Mouse (Mus musculus) layer of hippocampus, adult 8-10 months (tissue): ENCODE results near the gene Rab20. TPM values are rescaled to one million over a fixed set of nuclear protein-coding genes. Genes with fewer than 3 reads are reported as not detected.

Experiments
- DNase-seq, 2 experiments: peaks; one replicate each; pipeline ENCODE4 v3.0.0; 2022; ENCODE audit warnings: low spot score in 2 of 2
- total RNA-seq, 4 experiments: library from RNA; stranded (reverse); gene quantifications; 2 replicates each; pipeline ENCODE4 v1.2.4; 2022

The Rab20 gene
- total RNA-seq, 4 experiments from 2014 or later, result 0.31 to 2.8 (median 0.90) TPM; not detected in 1

GRCm38 (mm10) chr8:11454228-11454627, 24.3 kb downstream of the Rab20 start:
- no peak for DNase-seq

GRCm38 (mm10) chr8:11452974-11453373, 25.5 kb downstream of the Rab20 start:
- DNase-seq, result no peak

- no peak for DNase-seq
Measured at GRCm38 (mm10) chr8:11452559-11452958, 26.0 kb downstream of the Rab20 start.

- DNase-seq, result no peak
Measured at GRCm38 (mm10) chr8:11452152-11452551, 26.4 kb downstream of the Rab20 start.

- peak in 1 of 2 experiments; percentile 25 for DNase-seq
Measured at GRCm38 (mm10) chr8:11450184-11451113, 28.1 kb downstream of the Rab20 start.

GRCm38 (mm10) chr8:11447910-11448570, 30.5 kb downstream of the Rab20 start:
- no peak for DNase-seq

GRCm38 (mm10) chr8:11445790-11446189, 32.7 kb downstream of the Rab20 start:
- no peak for DNase-seq

GRCm38 (mm10) chr8:11444216-11444615, 34.3 kb downstream of the Rab20 start:
- DNase-seq, result no peak

GRCm38 (mm10) chr8:11443611-11444010, 34.9 kb downstream of the Rab20 start:
- no peak for DNase-seq

- no peak for DNase-seq
Measured at GRCm38 (mm10) chr8:11441291-11441690, 37.2 kb downstream of the Rab20 start.

GRCm38 (mm10) chr8:11437862-11438261, 40.6 kb downstream of the Rab20 start:
- DNase-seq, result no peak

GRCm38 (mm10) chr8:11430688-11431087, 47.8 kb downstream of the Rab20 start:
- no peak for DNase-seq

- DNase-seq, result no peak
Measured at GRCm38 (mm10) chr8:11423091-11423490, 55.4 kb downstream of the Rab20 start.

GRCm38 (mm10) chr8:11421968-11422367, 56.5 kb downstream of the Rab20 start:
- DNase-seq, result peak in 1 of 2 experiments; percentile 34

- DNase-seq, result peak in 1 of 2 experiments; percentile 55
Measured at GRCm38 (mm10) chr8:11421105-11421504, 57.4 kb downstream of the Rab20 start.

GRCm38 (mm10) chr8:11419645-11420044, 58.9 kb downstream of the Rab20 start:
- DNase-seq, result peak in 1 of 2 experiments; percentile 55

- DNase-seq, result peak; percentile 81
Measured at GRCm38 (mm10) chr8:11419232-11419631, 59.3 kb downstream of the Rab20 start.

GRCm38 (mm10) chr8:11417762-11418161, 60.7 kb downstream of the Rab20 start:
- DNase-seq, result peak; percentile 59 to 61

GRCm38 (mm10) chr8:11415089-11415488, 63.4 kb downstream of the Rab20 start:
- DNase-seq, result no peak

GRCm38 (mm10) chr8:11414304-11414703, 64.2 kb downstream of the Rab20 start:
- peak; percentile 72 to 76 for DNase-seq

- no peak for DNase-seq
Measured at GRCm38 (mm10) chr8:11412450-11412849, 66.1 kb downstream of the Rab20 start.

- no peak for DNase-seq
Measured at GRCm38 (mm10) chr8:11411504-11412124, 66.9 kb downstream of the Rab20 start.
